Mouse (Mus musculus): Measurements from ENCODE around the gene 2310022A10Rik. TPM values are rescaled to one million over a fixed set of nuclear protein-coding genes. Genes with fewer than 3 reads are reported as not detected.
"Not testable (repeated sequence)": the region's sequence is repeated elsewhere in the genome, so short reads cannot be mapped to it uniquely, and the experiment has no call there.

Gene 2310022A10Rik
- total RNA-seq, 2 experiments from 2014 or later: 25.9 to 27.1 TPM

- H3K27ac ChIP-seq: no peak overlapping the region
Measured at GRCm38 (mm10) chr7:27627707-27628106, 74.7 kb downstream of the 2310022A10Rik start.

GRCm38 (mm10) chr7:27628190-27628589, 75.2 kb downstream of the 2310022A10Rik start:
- intact Hi-C loops (cut with DNase I): no loop called here
- no peak overlapping the region for H3K27ac ChIP-seq
- TF ChIP-seq CTCF (IDR thresholded peaks at IDR 0.05): no peak
- no peak for DNase-seq (ENCODE audit: extremely low spot score in 1 of 2, low spot score in 2 of 2)
- no peak overlapping the region for H3K4me3 ChIP-seq

More at GRCm38 (mm10) chr7:27627707-27628106, 74.7 kb downstream of the 2310022A10Rik start:
- intact Hi-C loops (cut with DNase I): no loop called here
- DNase-seq (ENCODE audit: extremely low spot score in 1 of 2, low spot score in 2 of 2): no peak
- no peak for TF ChIP-seq CTCF (IDR thresholded peaks at IDR 0.05)
- H3K4me3 ChIP-seq: no peak overlapping the region

- intact Hi-C loops (cut with DNase I): not testable (repeated sequence)
Measured at GRCm38 (mm10) chr7:27628816-27629215, 75.8 kb downstream of the 2310022A10Rik start.

GRCm38 (mm10) chr7:27631439-27631838, 78.4 kb downstream of the 2310022A10Rik start:
- Histone ChIP-seq H3K4me3 (no peak overlapping the region), H3K27ac (no peak overlapping the region)
- no peak for TF ChIP-seq CTCF (IDR thresholded peaks at IDR 0.05)
- no peak for DNase-seq (ENCODE audit: extremely low spot score in 1 of 2, low spot score in 2 of 2)
- intact Hi-C loops (cut with DNase I): no loop called here

More at GRCm38 (mm10) chr7:27628816-27629215, 75.8 kb downstream of the 2310022A10Rik start:
- H3K27ac ChIP-seq; H3K4me3 ChIP-seq; DNase-seq (ENCODE audit: extremely low spot score in 1 of 2, low spot score in 2 of 2): not testable (repeated sequence)

Other genes with a start within 250 kb of the 2310022A10Rik start
- 10 to 100 TPM; 48.1 to 51.2 TPM for gene Ltbp4, start 215.5 kb upstream of the 2310022A10Rik start, total RNA-seq (2021)
- gene Shkbp1, start 197.2 kb upstream of the 2310022A10Rik start, total RNA-seq (2021): 10 to 100 TPM; 23.2 to 40.3 TPM
- not detected for gene Gm20479, start 195.8 kb upstream of the 2310022A10Rik start, total RNA-seq (2021)
- gene Sptbn4, start 105.5 kb upstream of the 2310022A10Rik start, total RNA-seq (2021): 100 to 1,000 TPM; 153 to 162 TPM
- 10 to 100 TPM; 18.1 to 18.3 TPM for gene Blvrb, start 105.3 kb upstream of the 2310022A10Rik start, total RNA-seq (2021)
- gene Sertad3, start 79.5 kb upstream of the 2310022A10Rik start, total RNA-seq (2021): 1 to 10 TPM; 3.3 TPM
- gene Sertad1, start 66.3 kb upstream of the 2310022A10Rik start, total RNA-seq (2021): 10 to 100 TPM; 18.8 to 21.7 TPM
- gene Prx, start 53.9 kb upstream of the 2310022A10Rik start, total RNA-seq (2021): under 1 TPM; 0.47 to 0.50 TPM
- gene Hipk4, start 30.0 kb upstream of the 2310022A10Rik start, total RNA-seq (2021): under 1 TPM in 1 of 2 experiments, not detected in 1; 0.16 TPM
- 100 to 1,000 TPM; 746 to 788 TPM for gene Pld3, start within 50 bp of the 2310022A10Rik start, total RNA-seq (2021)
- 100 to 1,000 TPM; 115 to 116 TPM for gene Akt2, start 38.3 kb downstream of the 2310022A10Rik start, total RNA-seq (2021)
- gene Ttc9b, start 100.7 kb downstream of the 2310022A10Rik start, total RNA-seq (2021): 100 to 1,000 TPM in 1 of 2 experiments, 10 to 100 TPM in 1; 99.1 to 101 TPM
- gene Map3k10, start 121.4 kb downstream of the 2310022A10Rik start, total RNA-seq (2021): 100 to 1,000 TPM; 202 to 214 TPM
- 10 to 100 TPM; 11.8 to 11.9 TPM for gene Zfp607b, start 136.1 kb downstream of the 2310022A10Rik start, total RNA-seq (2021)
- gene Zfp60, start 178.2 kb downstream of the 2310022A10Rik start, total RNA-seq (2021): 10 to 100 TPM; 31.9 to 35.0 TPM

Measured in left cerebral cortex, adult 2 months (tissue).